Mouse (Mus musculus) layer of hippocampus, adult 11-12 months (tissue): Measurements from ENCODE around the gene Orm3.

Source experiments
- DNase-seq: peaks from one replicate; pipeline ENCODE4 v3.0.0; 2022; ENCODE audit warnings: low spot score

The Orm3 gene

GRCm38 (mm10) chr4:63370897-63371296 lies 14.9 kb downstream of the Orm3 start:
- no peak for DNase-seq

GRCm38 (mm10) chr4:63371890-63372289 lies 15.9 kb downstream of the Orm3 start:
- no peak for DNase-seq

GRCm38 (mm10) chr4:63373404-63373803 lies 17.4 kb downstream of the Orm3 start:
- no peak for DNase-seq

GRCm38 (mm10) chr4:63374331-63374730 lies 18.4 kb downstream of the Orm3 start:
- no peak for DNase-seq

GRCm38 (mm10) chr4:63375367-63375766 lies 19.4 kb downstream of the Orm3 start:
- no peak for DNase-seq

GRCm38 (mm10) chr4:63377483-63377882 lies 21.5 kb downstream of the Orm3 start:
- DNase-seq: no peak

GRCm38 (mm10) chr4:63382676-63383369 lies 26.9 kb downstream of the Orm3 start:
- DNase-seq: no peak

GRCm38 (mm10) chr4:63383474-63383873 lies 27.5 kb downstream of the Orm3 start:
- DNase-seq: no peak

GRCm38 (mm10) chr4:63384262-63384661 lies 28.3 kb downstream of the Orm3 start:
- no peak for DNase-seq

GRCm38 (mm10) chr4:63385253-63385652 lies 29.3 kb downstream of the Orm3 start:
- DNase-seq: no peak

GRCm38 (mm10) chr4:63385784-63386183 lies 29.8 kb downstream of the Orm3 start:
- no peak for DNase-seq

GRCm38 (mm10) chr4:63388029-63388428 lies 32.1 kb downstream of the Orm3 start:
- DNase-seq: no peak

GRCm38 (mm10) chr4:63389121-63389886 lies 33.3 kb downstream of the Orm3 start:
- DNase-seq: no peak

GRCm38 (mm10) chr4:63389887-63390528 lies 34.0 kb downstream of the Orm3 start:
- DNase-seq: no peak

GRCm38 (mm10) chr4:63391322-63391721 lies 35.4 kb downstream of the Orm3 start:
- DNase-seq: no peak

GRCm38 (mm10) chr4:63397981-63398537 lies 42.1 kb downstream of the Orm3 start:
- no peak for DNase-seq

GRCm38 (mm10) chr4:63398854-63399609 lies 43.1 kb downstream of the Orm3 start:
- no peak for DNase-seq

GRCm38 (mm10) chr4:63399691-63400270 lies 43.8 kb downstream of the Orm3 start:
- no peak for DNase-seq

- no peak for DNase-seq
These were observed 44.8 kb downstream of the Orm3 start for GRCm38 (mm10) chr4:63400541-63401306.

GRCm38 (mm10) chr4:63401620-63402019 lies 45.7 kb downstream of the Orm3 start:
- DNase-seq: no peak

GRCm38 (mm10) chr4:63402056-63402455 lies 46.1 kb downstream of the Orm3 start:
- DNase-seq: no peak
